In the genomic region with DNA sequence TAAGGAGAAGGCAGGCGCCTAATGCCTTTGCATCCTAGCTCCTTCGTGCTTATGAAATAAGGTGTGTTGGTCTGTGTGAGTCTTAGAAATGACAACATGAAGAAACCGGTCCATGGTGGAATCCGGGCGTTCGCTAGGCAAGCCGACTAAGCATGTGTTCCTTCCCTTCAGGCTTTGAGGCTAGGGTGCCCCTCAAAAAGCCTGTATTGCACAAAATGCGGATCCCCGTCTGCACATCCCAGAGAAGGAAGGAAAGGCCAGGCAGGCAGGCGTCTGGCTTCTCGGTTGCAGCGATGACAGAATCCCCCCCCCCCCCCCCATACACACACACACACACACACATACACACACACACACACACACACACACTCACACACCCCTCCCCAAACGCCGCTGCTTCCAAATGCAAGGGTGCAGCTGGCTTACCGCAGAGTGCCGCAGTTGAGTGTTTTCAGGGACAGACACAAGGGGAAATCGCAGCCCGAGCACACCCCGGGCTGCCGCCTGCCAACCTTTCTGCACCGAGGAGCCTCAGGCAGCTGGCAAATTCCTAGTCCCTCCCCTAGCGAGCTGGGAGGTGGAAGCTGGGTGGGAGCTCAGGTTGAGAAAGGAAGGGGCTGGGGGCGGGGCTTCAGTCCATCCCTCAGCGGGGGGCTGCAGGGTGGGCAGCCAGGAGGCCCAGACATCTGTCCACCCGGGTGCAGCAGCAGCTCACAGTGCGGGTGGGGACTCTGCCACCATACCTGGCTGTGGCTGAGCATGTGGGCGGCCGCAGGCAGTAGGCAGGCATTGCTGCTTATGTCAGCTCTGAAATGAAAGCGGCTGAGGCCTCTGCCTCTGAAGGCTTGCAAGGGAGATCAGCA, we compare ENCODE assay signal across 7 mouse cellular contexts.
DNase-seq lines count a peak whose midpoint lies in the region; ATAC-seq lines count a peak whose summit lies in the region.

No protein-coding gene starts in this region.

- peak overlapping the region; percentile 63 for H3K4me2 ChIP-seq in embryonic facial prominence, embryonic 12.5 days (replicated peaks)
- peak overlapping the region; percentile 75 for H3K4me2 ChIP-seq in limb, embryonic 11.5 days (ENCODE audit: low read depth, severe bottlenecking)
- peak overlapping the region; percentile 70 for H3K4me2 ChIP-seq in midbrain, embryonic 12.5 days (replicated peaks)
- H3K4me2 ChIP-seq in stomach, embryonic 16.5 days (ENCODE audit: low read depth, low read length), result peak overlapping the region; percentile 91

- H3K9ac ChIP-seq in embryonic facial prominence, embryonic 12.5 days, result peak overlapping the region; percentile 45
- H3K9ac ChIP-seq in limb, embryonic 11.5 days (ENCODE audit: low read length), result peak overlapping the region; percentile 47
- H3K9ac ChIP-seq in midbrain, embryonic 12.5 days (replicated peaks), result peak overlapping the region; percentile 55
- peak overlapping the region; percentile 75 for H3K9ac ChIP-seq in stomach, embryonic 16.5 days (ENCODE audit: low read length)

- peak; percentile 80 for ATAC-seq in embryonic facial prominence, embryonic 12.5 days (ENCODE audit: insufficient number of reproducible peaks, insufficient read depth, low FRiP score, low TSS enrichment)
- peak; percentile 78 for ATAC-seq in limb, embryonic 11.5 days (ENCODE audit: insufficient number of reproducible peaks, low FRiP score, low TSS enrichment, low read depth)
- ATAC-seq in midbrain, embryonic 12.5 days (ENCODE audit: low FRiP score, low read depth), result peak; percentile 91
- peak; percentile 67; the same call in 1 of the 2 replicates for ATAC-seq in stomach, embryonic 16.5 days (ENCODE audit: insufficient read depth, low FRiP score)

- H3K36me3 ChIP-seq in embryonic facial prominence, embryonic 12.5 days, result no peaks in the 10 kb centered on the region
- no peaks in the 10 kb centered on the region for H3K36me3 ChIP-seq in heart, embryonic 10.5 days
- H3K36me3 ChIP-seq in limb, embryonic 11.5 days (ENCODE audit: control insufficient read depth, insufficient read depth, low read length), result no peaks in the 10 kb centered on the region
- no peaks in the 10 kb centered on the region for H3K36me3 ChIP-seq in midbrain, embryonic 12.5 days
- no peaks in the 10 kb centered on the region for H3K36me3 ChIP-seq in stomach, embryonic 16.5 days (ENCODE audit: control insufficient read depth, insufficient read depth, low read length)

- H3K27ac ChIP-seq in embryonic facial prominence, embryonic 12.5 days, result peak overlapping the region; percentile 76; the same call in 1 of the 2 replicates
- peak overlapping the region; percentile 85 for H3K27ac ChIP-seq in heart, embryonic 10.5 days
- H3K27ac ChIP-seq in limb, embryonic 11.5 days (replicated peaks; ENCODE audit: low read depth, low read length), result no peak overlapping the region
- H3K27ac ChIP-seq in midbrain, embryonic 12.5 days (replicated peaks), result peak overlapping the region; percentile 83
- H3K27ac ChIP-seq in stomach, embryonic 16.5 days (ENCODE audit: low read length), result peak overlapping the region; percentile 66

- peak overlapping the region; percentile 43 for H3K4me3 ChIP-seq in embryonic facial prominence, embryonic 12.5 days
- H3K4me3 ChIP-seq in heart, embryonic 10.5 days, result peak overlapping the region; percentile 68
- H3K4me3 ChIP-seq in limb, embryonic 11.5 days (ENCODE audit: low read depth, low read length), result peak overlapping the region; percentile 31
- peak overlapping the region; percentile 44 for H3K4me3 ChIP-seq in midbrain, embryonic 12.5 days
- peak overlapping the region; percentile 53 for H3K4me3 ChIP-seq in stomach, embryonic 16.5 days (replicated peaks; ENCODE audit: low read length)

- no peaks in the 10 kb centered on the region for H3K9me3 ChIP-seq in embryonic facial prominence, embryonic 12.5 days
- H3K9me3 ChIP-seq in heart, embryonic 10.5 days, result no peaks in the 10 kb centered on the region
- no peaks in the 10 kb centered on the region for H3K9me3 ChIP-seq in limb, embryonic 11.5 days (ENCODE audit: control insufficient read depth, low read length)
- no peaks in the 10 kb centered on the region for H3K9me3 ChIP-seq in midbrain, embryonic 12.5 days
- H3K9me3 ChIP-seq in stomach, embryonic 16.5 days (replicated peaks; ENCODE audit: control insufficient read depth, low read length), result no peaks in the 10 kb centered on the region

- DNase-seq in brain, adult 2 months (ENCODE audit: low read depth, low spot score), result peak; percentile 94
- DNase-seq in heart, embryonic 10.5 days (ENCODE audit: low spot score), result peak; percentile 80
- DNase-seq in kidney, adult 9 months, result peak; percentile 40
- DNase-seq in limb, embryonic 11.5 days (ENCODE audit: low spot score), result peak; percentile 71

- 2% methylated on average over 24 of the region's 29 CpGs for WGBS in embryonic facial prominence, embryonic 12.5 days
- 2% methylated on average over 23 of the region's 29 CpGs for WGBS in heart, embryonic 10.5 days
- 3% methylated on average over 27 of the region's 29 CpGs for WGBS in limb, embryonic 11.5 days
- WGBS in midbrain, embryonic 12.5 days, result 1% methylated on average over 24 of the region's 29 CpGs
- WGBS in stomach, embryonic 16.5 days, result 3% methylated on average over 28 of the region's 29 CpGs

- peaks cover 10% of the 10 kb centered on the region; the same call in 1 of the 2 replicates for H3K4me1 ChIP-seq in embryonic facial prominence, embryonic 12.5 days
- H3K4me1 ChIP-seq in heart, embryonic 10.5 days, result peaks cover 35% of the 10 kb centered on the region
- H3K4me1 ChIP-seq in limb, embryonic 11.5 days (ENCODE audit: control insufficient read depth, insufficient read depth, low read length), result peaks cover 5% of the 10 kb centered on the region; the same call in 1 of the 2 replicates
- H3K4me1 ChIP-seq in midbrain, embryonic 12.5 days, result peaks cover 10% of the 10 kb centered on the region
- H3K4me1 ChIP-seq in stomach, embryonic 16.5 days (ENCODE audit: control insufficient read depth, insufficient read depth, low read length), result peaks cover 32% of the 10 kb centered on the region

- 0 out of 2 replicates have a peak, but pooled peaks cover 3% of the 10 kb centered on the region for H3K27me3 ChIP-seq in embryonic facial prominence, embryonic 12.5 days
- H3K27me3 ChIP-seq in heart, embryonic 10.5 days (ENCODE audit: insufficient read depth, poor library complexity, severe bottlenecking), result no peaks in the 10 kb centered on the region
- no peaks in the 10 kb centered on the region for H3K27me3 ChIP-seq in limb, embryonic 11.5 days (ENCODE audit: control insufficient read depth, insufficient read depth, low read length)
- no peaks in the 10 kb centered on the region for H3K27me3 ChIP-seq in midbrain, embryonic 12.5 days
- H3K27me3 ChIP-seq in stomach, embryonic 16.5 days (ENCODE audit: control insufficient read depth, insufficient read depth, low read length), result no peaks in the 10 kb centered on the region

Comparison
In these comparisons a context has a peak if more than half of its experiments do, and no peak if none do; other contexts are left out.
1. DNase-seq: peak in every context shown above with its lines; median percentile 94 in brain, adult 2 months; 80 in heart, embryonic 10.5 days; 71 in limb, embryonic 11.5 days; 40 in kidney, adult 9 months.